Mouse (Mus musculus) liver, embryonic 16.5 days (tissue): ENCODE measurements around the gene Neil1. TPM values are rescaled to one million over a fixed set of nuclear protein-coding genes. Genes with fewer than 3 reads are reported as not detected.

ENCODE experiments used
- ATAC-seq: fragments of 200-750 bp; cut with Nextera tagmentation; 2 replicates; pipeline ENCODE4 v1.8.0; 2017; ENCODE audit warnings: low read depth, mild to moderate bottlenecking, moderate number of reproducible peaks, moderate library complexity
- H3K27ac ChIP-seq: fragments of 300-500 bp; sonication (generic); 2 replicates; pipeline ENCODE4 v1.5.1; 2014; ENCODE audit warnings: mild to moderate bottlenecking, low read length
- H3K27me3 ChIP-seq: fragments of 300-500 bp; sonication (generic); 2 replicates; pipeline ENCODE4 v1.6.1; 2014; ENCODE audit warnings: low read depth, low read length, mixed read lengths; ENCODE audit not compliant: control insufficient read depth, insufficient read depth
- H3K36me3 ChIP-seq: fragments of 300-500 bp; sonication (generic); 2 replicates; pipeline ENCODE4 v1.6.1; 2014; ENCODE audit warnings: mild to moderate bottlenecking; ENCODE audit not compliant: control insufficient read depth, insufficient read depth
- H3K4me1 ChIP-seq: fragments of 300-500 bp; sonication (generic); 2 replicates; pipeline ENCODE4 v1.6.1; 2014; ENCODE audit warnings: low read depth, low read length, mixed read lengths; ENCODE audit not compliant: control insufficient read depth
- H3K4me2 ChIP-seq: fragments of 300-500 bp; sonication (generic); 2 replicates; pipeline ENCODE4 v1.6.1; 2014; ENCODE audit warnings: low read depth, low read length, mixed read lengths
- H3K4me3 ChIP-seq: fragments of 300-500 bp; sonication (generic); 2 replicates; pipeline ENCODE4 v1.5.1; 2014; ENCODE audit warnings: low read depth, mild to moderate bottlenecking, low read length
- H3K9ac ChIP-seq: fragments of 300-500 bp; sonication (generic); 2 replicates; pipeline ENCODE4 v1.6.1; 2014; ENCODE audit warnings: low read depth, low read length
- H3K9me3 ChIP-seq: fragments of 300-500 bp; sonication (generic); replicated peaks from 2 replicates; pipeline ENCODE4 v1.6.1; 2016; ENCODE audit warnings: low read length; ENCODE audit not compliant: control insufficient read depth
- WGBS: fragments of 180-500 bp; shearing (Covaris S2); extraction: QIAGEN DNeasy Blood & Tissue Kit; methylation state at CpG from one replicate; pipeline ENCODE4 v1.1.7; 2014; ENCODE audit not compliant: insufficient replicate concordance; 5-methylcytosine and 5-hydroxymethylcytosine counted together
- polyA plus RNA-seq: library from polyadenylated mRNA; unstranded; fragments of >200 nt; fragmentation: Nextera tagmentation; extraction: Ambion mirVana; gene quantifications from 2 replicates; pipeline ENCODE4 v1.2.1, GENCODE M21; 2015

The Neil1 gene
- 1.9 and 2.3 TPM in 2 replicates for polyA plus RNA-seq

DNA sequence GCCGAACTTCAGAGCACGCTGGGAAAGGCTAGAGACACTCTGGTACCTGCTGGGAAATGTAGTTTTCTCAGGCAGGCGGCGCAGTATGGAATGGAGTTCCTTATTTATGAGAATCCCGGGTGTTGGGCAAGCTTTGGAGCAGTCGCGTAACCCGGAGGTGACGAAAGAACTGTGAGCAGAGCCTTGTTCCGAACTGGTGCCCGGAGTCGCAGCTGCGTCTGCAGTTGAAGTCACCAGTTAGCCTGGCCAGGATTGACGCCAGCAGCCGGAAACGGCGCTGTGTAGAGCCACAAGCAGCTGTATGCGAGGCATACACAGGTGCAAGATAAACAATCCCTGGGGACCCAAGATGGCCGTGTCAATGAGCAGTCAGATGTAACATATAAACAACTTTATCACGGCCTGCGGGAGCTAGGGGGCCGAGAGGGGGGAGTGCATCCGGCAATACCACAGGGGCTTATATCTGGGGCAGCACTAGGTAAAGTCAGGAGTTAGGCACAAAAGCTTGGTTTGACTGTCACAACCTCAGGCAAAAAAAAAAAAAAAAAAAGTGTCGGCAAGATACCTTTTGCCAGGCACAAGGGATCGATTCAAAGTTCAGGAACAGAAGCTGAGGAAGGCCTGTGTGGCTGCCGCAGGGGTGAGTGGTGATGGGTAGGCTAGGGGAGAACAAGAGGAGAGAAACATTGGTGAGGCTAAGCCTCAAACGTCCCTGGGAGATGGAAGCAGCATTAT is at the start of gene Neil1:
Gene Neil1 (minus strand): TSS at position 162 of the 735 bp plus-strand sequence.
- H3K9ac ChIP-seq: peak within 1 kb of the TSS; percentile 66
- H3K9me3 ChIP-seq: no peaks in the 10 kb centered on the region
- peak; percentile 85 for ATAC-seq
- H3K4me1 ChIP-seq: peaks cover 8% of the 10 kb centered on the region
- no peaks in the 10 kb centered on the region for H3K27me3 ChIP-seq
- no peaks in the 10 kb centered on the region for H3K36me3 ChIP-seq
- H3K27ac ChIP-seq: peak within 1 kb of the TSS; percentile 65
- WGBS: under 1% methylated on average over 27 of the region's 27 CpGs
- peak within 1 kb of the TSS; percentile 65 for H3K4me2 ChIP-seq
- peak within 1 kb of the TSS; percentile 62 for H3K4me3 ChIP-seq

GRCm38 (mm10) chr9:57197414-57197813 is 49.3 kb upstream of the Neil1 start:
- Histone ChIP-seq H3K4me3 (no peak overlapping the region), H3K4me2 (no peak overlapping the region), H3K9ac (no peak overlapping the region), H3K9me3 (no peaks in the 10 kb centered on the region), H3K27ac (no peak overlapping the region), H3K4me1 (no peaks in the 10 kb centered on the region), H3K27me3 (no peaks in the 10 kb centered on the region), H3K36me3 (no peaks in the 10 kb centered on the region)
- WGBS: 48% methylated on average over 8 of the region's 8 CpGs
- no peak for ATAC-seq

GRCm38 (mm10) chr9:57196708-57197107 is 48.6 kb upstream of the Neil1 start:
- no peaks in the 10 kb centered on the region for H3K36me3 ChIP-seq
- H3K4me3 ChIP-seq: no peak overlapping the region
- H3K9me3 ChIP-seq: no peaks in the 10 kb centered on the region
- no peak for ATAC-seq
- H3K27me3 ChIP-seq: no peaks in the 10 kb centered on the region
- H3K4me2 ChIP-seq: no peak overlapping the region
- 34% methylated on average over 3 of the region's 3 CpGs for WGBS
- no peaks in the 10 kb centered on the region for H3K4me1 ChIP-seq
- no peak overlapping the region for H3K27ac ChIP-seq
- no peak overlapping the region for H3K9ac ChIP-seq

DNA sequence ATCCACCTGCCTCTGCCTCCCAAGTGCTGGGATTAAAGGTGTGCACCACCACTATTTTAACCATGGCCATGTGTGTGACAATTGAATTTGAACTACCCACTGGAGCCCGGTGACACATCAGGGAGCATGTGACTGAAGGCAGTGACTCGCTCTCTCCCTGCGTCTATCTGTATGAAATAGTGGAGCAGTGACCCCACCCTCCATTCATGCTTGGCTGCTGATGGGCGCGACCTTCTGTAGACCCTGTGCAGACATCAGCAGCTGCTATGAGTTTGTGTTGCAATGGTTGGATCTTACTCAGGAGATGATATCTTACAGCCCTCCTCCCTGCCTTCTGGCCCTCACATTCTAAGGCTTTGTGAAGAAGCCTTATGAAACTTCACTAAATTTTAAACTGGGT is 20.3 kb upstream of the Neil1 start:
- no peak overlapping the region for H3K4me2 ChIP-seq
- no peaks in the 10 kb centered on the region for H3K9me3 ChIP-seq
- no peak overlapping the region for H3K9ac ChIP-seq
- H3K36me3 ChIP-seq: no peaks in the 10 kb centered on the region
- no peak overlapping the region for H3K27ac ChIP-seq
- H3K4me1 ChIP-seq: no peaks in the 10 kb centered on the region
- H3K4me3 ChIP-seq: no peak overlapping the region
- H3K27me3 ChIP-seq: no peaks in the 10 kb centered on the region
- 55% methylated on average over 5 of the region's 5 CpGs for WGBS
- ATAC-seq: no peak

- 61% methylated on average over 2 of the region's 2 CpGs for WGBS
- no peaks in the 10 kb centered on the region for H3K36me3 ChIP-seq
- no peaks in the 10 kb centered on the region for H3K9me3 ChIP-seq
- no peak overlapping the region for H3K4me3 ChIP-seq
- H3K27ac ChIP-seq: no peak overlapping the region
- no peak overlapping the region for H3K9ac ChIP-seq
- H3K4me1 ChIP-seq: no peaks in the 10 kb centered on the region
- no peak overlapping the region for H3K4me2 ChIP-seq
- H3K27me3 ChIP-seq: no peaks in the 10 kb centered on the region
- no peak for ATAC-seq
These were observed 18.1 kb upstream of the Neil1 start for GRCm38 (mm10) chr9:57166173-57166572.

- Histone ChIP-seq H3K36me3 (no peaks in the 10 kb centered on the region), H3K27ac (no peak overlapping the region), H3K9ac (no peak overlapping the region), H3K9me3 (no peaks in the 10 kb centered on the region), H3K4me1 (no peaks in the 10 kb centered on the region; the same call in 1 of the 2 replicates), H3K4me3 (no peak overlapping the region), H3K4me2 (no peak overlapping the region), H3K27me3 (no peaks in the 10 kb centered on the region)
- no peak for ATAC-seq
- WGBS: 32% methylated on average over 2 of the region's 2 CpGs
These were observed 15.0 kb upstream of the Neil1 start for GRCm38 (mm10) chr9:57163137-57163536.

DNA sequence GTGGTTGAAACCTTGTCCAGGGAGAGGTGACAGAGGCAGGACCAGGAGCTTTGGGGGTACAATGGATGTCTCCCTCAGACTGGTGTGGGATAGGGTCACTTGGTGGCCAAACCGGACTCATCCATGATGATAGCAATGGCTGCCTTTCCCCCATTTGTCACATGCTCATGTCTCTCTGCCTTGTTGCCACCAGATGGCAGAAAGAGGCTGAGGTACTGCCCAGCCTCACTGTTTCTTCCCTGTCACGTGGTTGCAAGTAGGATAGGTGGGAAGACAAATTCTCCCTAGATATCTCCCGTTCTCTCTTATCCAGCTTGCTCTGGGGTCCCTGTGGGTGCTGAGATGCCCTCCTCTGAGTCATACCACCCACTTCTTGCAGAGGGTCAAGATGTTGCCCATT is 14.4 kb upstream of the Neil1 start:
- H3K4me1 ChIP-seq: peaks cover 1% of the 10 kb centered on the region
- 10% methylated on average over 3 of the region's 3 CpGs for WGBS
- no peak overlapping the region for H3K9ac ChIP-seq
- H3K4me3 ChIP-seq: no peak overlapping the region
- no peaks in the 10 kb centered on the region for H3K27me3 ChIP-seq
- H3K36me3 ChIP-seq: no peaks in the 10 kb centered on the region
- no peak for ATAC-seq
- no peak overlapping the region for H3K27ac ChIP-seq
- no peak overlapping the region for H3K4me2 ChIP-seq
- no peaks in the 10 kb centered on the region for H3K9me3 ChIP-seq

DNA sequence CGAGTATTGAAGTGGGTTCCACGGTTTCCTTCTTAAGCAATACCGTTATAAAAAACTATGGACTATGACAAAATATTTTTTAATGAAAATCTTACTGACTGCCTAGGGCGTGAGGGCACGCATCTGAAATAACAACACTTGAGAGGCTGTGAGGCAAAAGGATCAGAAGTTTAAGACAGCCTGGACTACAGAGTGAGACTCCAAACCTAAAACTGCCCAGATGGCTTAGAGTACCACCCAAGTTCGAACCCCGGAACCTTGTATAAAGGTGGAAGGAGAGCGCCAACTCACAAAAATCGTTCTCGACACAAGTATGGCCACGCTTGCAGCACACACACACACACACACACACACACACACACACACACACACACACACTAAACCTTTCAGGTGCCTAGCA is 10.4 kb upstream of the Neil1 start:
- Histone ChIP-seq H3K4me3 (peak overlapping the region; percentile 78), H3K9ac (peak overlapping the region; percentile 76), H3K27me3 (no peaks in the 10 kb centered on the region), H3K4me2 (peak overlapping the region; percentile 81), H3K4me1 (peaks cover 5% of the 10 kb centered on the region), H3K9me3 (no peaks in the 10 kb centered on the region), H3K36me3 (peaks cover 4% of the 10 kb centered on the region; the same call in 1 of the 2 replicates), H3K27ac (no peak overlapping the region)
- ATAC-seq: no peak
- 38% methylated on average over 11 of the region's 11 CpGs for WGBS

DNA sequence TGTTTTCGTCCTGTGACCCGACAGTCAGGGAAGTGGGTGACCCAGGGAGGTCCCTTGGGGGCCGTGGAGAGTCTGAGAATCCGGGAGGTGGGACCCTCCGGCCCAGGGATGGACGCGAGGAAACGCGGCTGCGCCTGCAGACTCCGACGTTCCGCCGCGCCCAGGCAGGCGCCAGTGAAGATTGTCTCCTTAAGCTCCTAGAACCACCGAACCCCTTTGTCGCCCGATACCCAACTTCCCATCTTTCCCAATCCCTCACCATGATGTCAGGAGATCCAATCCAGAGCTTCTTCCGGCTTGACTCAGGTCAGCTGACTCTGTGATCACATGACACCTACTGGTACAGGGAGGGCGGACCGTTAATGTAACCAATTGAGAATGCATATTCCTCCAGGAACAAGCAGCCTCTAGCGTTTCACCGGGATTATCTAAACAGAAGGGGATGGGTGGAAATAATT is 9.9 kb upstream of the Neil1 start, which contains the start of gene Commd4:
Gene Commd4 (minus strand): TSS at position 319 of the 458 bp plus-strand sequence.
- Histone ChIP-seq H3K9me3 (no peaks in the 10 kb centered on the region), H3K9ac (peak within 1 kb of the TSS; percentile 76), H3K4me3 (peak within 1 kb of the TSS; percentile 78), H3K4me1 (peaks cover 5% of the 10 kb centered on the region), H3K36me3 (peaks cover 4% of the 10 kb centered on the region; the same call in 1 of the 2 replicates), H3K4me2 (peak within 1 kb of the TSS; percentile 81), H3K27me3 (no peaks in the 10 kb centered on the region), H3K27ac (no peak within 1 kb of the TSS)
- WGBS: under 1% methylated on average over 24 of the region's 24 CpGs
- ATAC-seq: peak; percentile 80
